Mouse (Mus musculus): ENCODE measurements around the gene Ttc33. TPM values are rescaled to one million over a fixed set of nuclear protein-coding genes. Genes with fewer than 3 reads are reported as not detected.

The Ttc33 gene
- total and polyA plus RNA-seq, 3 experiments = 21.0 to 26.2 TPM; not detected in 1

DNA sequence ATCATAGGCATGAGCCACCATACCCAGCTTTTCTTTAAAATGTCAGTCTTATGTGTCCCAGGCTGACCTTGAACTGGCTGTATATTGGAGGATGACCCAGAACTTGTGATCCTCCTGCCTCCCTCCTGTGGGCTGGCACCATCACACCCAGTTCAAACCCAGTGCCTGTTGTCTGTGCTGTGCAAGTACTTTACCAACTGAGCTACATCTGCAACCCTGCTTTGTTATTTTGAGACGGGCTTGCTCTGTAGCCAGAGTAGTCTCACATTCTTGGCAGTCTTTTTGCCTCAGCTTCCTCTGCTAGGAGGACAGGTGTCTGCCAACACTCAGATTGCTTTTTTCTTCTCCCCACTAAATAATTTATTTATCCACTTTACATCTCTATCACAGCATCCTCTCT lies 27.9 kb upstream of the Ttc33 start:
- TF ChIP-seq GATA1 (IDR thresholded peaks at IDR 0.05; ENCODE audit: low read depth, low read length) (no peak), MXI1 (IDR thresholded peaks at IDR 0.05; ENCODE audit: low read depth, low read length) (no peak), GABPA (IDR thresholded peaks at IDR 0.05; ENCODE audit: low read depth, low read length) (no peak), MEF2A (IDR thresholded peaks at IDR 0.05; ENCODE audit: extremely low read depth, insufficient replicate concordance, low read depth, low read length, poor library complexity, severe bottlenecking) (no peak), KAT2A (conservative IDR thresholded peaks at IDR 0.05; ENCODE audit: low read depth, low read length) (no peak), EP300 (IDR thresholded peaks at IDR 0.05; ENCODE audit: low read depth in 1 of 2, low read length in 2 of 2) (no peak), MAFK (IDR thresholded peaks at IDR 0.05; ENCODE audit: borderline replicate concordance, low read depth, low read length) (no peak), TAL1 (IDR thresholded peaks at IDR 0.05; ENCODE audit: low read length) (no peak), SMC3 (IDR thresholded peaks at IDR 0.05; ENCODE audit: low read depth, low read length) (no peak), MAX (IDR thresholded peaks at IDR 0.05; ENCODE audit: low read length) (no peak), USF1 (IDR thresholded peaks at IDR 0.05; ENCODE audit: low read depth, low read length) (no peak), SIN3A (IDR thresholded peaks at IDR 0.05; ENCODE audit: low read length) (no peak), RCOR1 (IDR thresholded peaks at IDR 0.05; ENCODE audit: low read depth, low read length) (no peak)
- no peaks in the 10 kb centered on the region for H3K9me3 ChIP-seq (replicated peaks; ENCODE audit: insufficient read depth, low read length)
- H3K79me2 ChIP-seq (ENCODE audit: control insufficient read depth, insufficient read depth, low read length, poor library complexity) = peaks cover 50% of the 10 kb centered on the region
- H3K27me3 ChIP-seq (ENCODE audit: control insufficient read depth in 1 of 2, insufficient read depth in 2 of 2, low read length in 2 of 2) = no peaks in the 10 kb centered on the region
- H3K9ac ChIP-seq (ENCODE audit: control insufficient read depth, low read depth, low read length, poor library complexity, severe bottlenecking) = no peak overlapping the region
- peaks cover 2 to 5% of the 10 kb centered on the region in 2 experiments; a peak in 3 of 4 replicates for H3K36me3 ChIP-seq (ENCODE audit: control insufficient read depth in 1 of 2, insufficient read depth in 2 of 2, low read length in 2 of 2)
- no peak overlapping the region for H3K27ac ChIP-seq (ENCODE audit: control insufficient read depth, low read depth, low read length)
- H3K4me1 ChIP-seq (ENCODE audit: control insufficient read depth in 1 of 2, insufficient read depth in 2 of 2, low read length in 2 of 2) = no peaks in the 10 kb centered on the region
- H3K4me3 ChIP-seq (ENCODE audit: control insufficient read depth in 1 of 2, insufficient read depth in 1 of 2, low read depth in 2 of 2, low read length in 2 of 2) = no peak overlapping the region
- DNase-seq (ENCODE audit: low read depth, low spot score) = no peak

DNA sequence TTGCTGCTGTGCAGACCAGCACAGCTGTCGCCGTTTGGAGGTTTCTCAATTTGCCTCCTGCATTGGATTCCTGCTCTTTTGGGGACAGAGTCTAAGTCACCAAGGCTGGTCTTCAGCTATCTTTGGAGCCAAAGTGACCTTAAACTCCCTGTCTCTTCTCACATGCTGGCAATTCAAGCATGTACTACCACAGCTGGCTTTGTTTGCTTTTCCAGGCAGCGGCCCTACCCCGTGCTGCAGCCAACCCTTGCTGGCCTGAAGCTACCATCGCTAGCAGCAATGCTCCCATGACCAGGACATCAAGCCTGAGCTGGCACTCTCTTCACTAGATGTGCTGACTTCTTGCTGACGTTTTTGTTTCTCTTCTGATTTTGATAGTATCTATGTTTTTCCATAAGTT lies 26.5 kb upstream of the Ttc33 start:
- H3K9ac ChIP-seq (ENCODE audit: control insufficient read depth, low read depth, low read length, poor library complexity, severe bottlenecking) = no peak overlapping the region
- peaks cover 45% of the 10 kb centered on the region for H3K79me2 ChIP-seq (ENCODE audit: control insufficient read depth, insufficient read depth, low read length, poor library complexity)
- no peaks in the 10 kb centered on the region for H3K4me1 ChIP-seq (ENCODE audit: control insufficient read depth in 1 of 2, insufficient read depth in 2 of 2, low read length in 2 of 2)
- no peak for TF ChIP-seq MYB (IDR thresholded peaks at IDR 0.05; ENCODE audit: low read depth, low read length)
- TF ChIP-seq BHLHE40 (IDR thresholded peaks at IDR 0.05; ENCODE audit: borderline replicate concordance, low read depth, low read length) = no peak
- no peak for TF ChIP-seq E2F4 (IDR thresholded peaks at IDR 0.05; ENCODE audit: borderline replicate concordance, low read depth, low read length)
- TF ChIP-seq ZMIZ1 (IDR thresholded peaks at IDR 0.05; ENCODE audit: low read depth, low read length) = no peak
- TF ChIP-seq NELFE (IDR thresholded peaks at IDR 0.05; ENCODE audit: low read depth, low read length) = no peak
- no peak for TF ChIP-seq ETS1 (IDR thresholded peaks at IDR 0.05; ENCODE audit: low read depth, low read length)
- TF ChIP-seq CHD1 (IDR thresholded peaks at IDR 0.05; ENCODE audit: low read depth, low read length) = no peak
- TF ChIP-seq SIN3A (IDR thresholded peaks at IDR 0.05; ENCODE audit: low read length) = no peak
- TF ChIP-seq CHD2 (IDR thresholded peaks at IDR 0.05; ENCODE audit: low read length) = no peak
- no peak for TF ChIP-seq GATA1 (IDR thresholded peaks at IDR 0.05; ENCODE audit: low read depth, low read length)
- TF ChIP-seq HCFC1 (IDR thresholded peaks at IDR 0.05; ENCODE audit: low read depth, low read length) = no peak
- TF ChIP-seq ZNF384 (IDR thresholded peaks at IDR 0.05; ENCODE audit: low read depth, low read length) = no peak
- no peak for TF ChIP-seq EP300 (IDR thresholded peaks at IDR 0.05; ENCODE audit: low read depth in 1 of 2, low read length in 2 of 2)
- no peak for TF ChIP-seq RAD21 (IDR thresholded peaks at IDR 0.05; ENCODE audit: low read depth, low read length)
- no peak for TF ChIP-seq MXI1 (IDR thresholded peaks at IDR 0.05; ENCODE audit: low read depth, low read length)
- TF ChIP-seq MYC (IDR thresholded peaks at IDR 0.05; ENCODE audit: low read depth, low read length) = no peak
- no peak for TF ChIP-seq MEF2A (IDR thresholded peaks at IDR 0.05; ENCODE audit: extremely low read depth, insufficient replicate concordance, low read depth, low read length, poor library complexity, severe bottlenecking)
- no peak for TF ChIP-seq CTCF (IDR thresholded peaks at IDR 0.05 in 2 of 3, conservative IDR thresholded peaks at IDR 0.05 in 1 of 3; ENCODE audit: control insufficient read depth in 1 of 3, insufficient read depth in 1 of 3, low read depth in 2 of 3, low read length in 3 of 3, poor library complexity in 1 of 3, severe bottlenecking in 1 of 3)
- H3K27me3 ChIP-seq (ENCODE audit: control insufficient read depth in 1 of 2, insufficient read depth in 2 of 2, low read length in 2 of 2) = no peaks in the 10 kb centered on the region
- no peak for DNase-seq (ENCODE audit: low read depth, low spot score)
- no peak overlapping the region for H3K27ac ChIP-seq (ENCODE audit: control insufficient read depth, low read depth, low read length)
- no peak overlapping the region for H3K4me3 ChIP-seq (ENCODE audit: control insufficient read depth in 1 of 2, insufficient read depth in 1 of 2, low read depth in 2 of 2, low read length in 2 of 2)
- H3K36me3 ChIP-seq (ENCODE audit: control insufficient read depth in 1 of 2, insufficient read depth in 2 of 2, low read length in 2 of 2) = peaks cover 2 to 6% of the 10 kb centered on the region in 2 experiments; a peak in 3 of 4 replicates
- H3K9me3 ChIP-seq (replicated peaks; ENCODE audit: insufficient read depth, low read length) = no peaks in the 10 kb centered on the region
